In genomic region chr13:69531431-69531830, GRCm38 (mm10) we compare ENCODE assay signal across 9 mouse cellular contexts. TPM values are rescaled to one million over a fixed set of nuclear protein-coding genes. Genes with fewer than 3 reads are reported as not detected.
A peak's percentile ranks its signal among the peaks of the same experiment; 100 is the strongest.
DNase-seq lines count a peak whose midpoint lies in the region; ATAC-seq lines count a peak whose summit lies in the region.
"Had no signal": no experiment of that assay in that cellular context is flagged by ENCODE, and none has a peak within 500 bp of the region (broad histone marks: within the 10 kb centered on the region; RNA-seq: fewer than 3 reads in every experiment).

No protein-coding gene starts in this region.

- intact Hi-C loops in heart, postnatal 25 days (cut with DNase I) = loop anchor here (5.0 kb wide), 2 partner anchors 81 to 281 kb away; partner anchors contain the start of gene Srd5a1

- peak overlapping the region; percentile 92 for H3K4me2 ChIP-seq in heart, embryonic 15.5 days
- H3K4me2 ChIP-seq in hindbrain, embryonic 16.5 days (ENCODE audit: low read length) = peak overlapping the region; percentile 99
- H3K4me2 ChIP-seq in midbrain, embryonic 14.5 days (ENCODE audit: low read length) = peak overlapping the region; percentile 95

- WGBS in heart, embryonic 15.5 days = 46% methylated on average over 6 of the region's 6 CpGs
- WGBS in embryonic facial prominence, embryonic 10.5 days = 57% methylated on average over 6 of the region's 6 CpGs
- WGBS in hindbrain, embryonic 16.5 days = 42% methylated on average over 6 of the region's 6 CpGs
- 45% methylated on average over 6 of the region's 6 CpGs for whole genome bisulfite sequencing in midbrain, embryonic 14.5 days

- no peak overlapping the region for H3K27ac ChIP-seq in heart, embryonic 15.5 days
- no peak overlapping the region; the same call in 1 of the 2 replicates for H3K27ac ChIP-seq in embryonic facial prominence, embryonic 10.5 days (replicated peaks)
- H3K27ac ChIP-seq in hindbrain, embryonic 16.5 days (ENCODE audit: low read depth, low read length) = no peak overlapping the region
- no peak overlapping the region for H3K27ac ChIP-seq in midbrain, embryonic 14.5 days (replicated peaks; ENCODE audit: low read depth, low read length)

- no peaks in the 10 kb centered on the region for H3K9me3 ChIP-seq in heart, embryonic 15.5 days (replicated peaks)
- no peaks in the 10 kb centered on the region for H3K9me3 ChIP-seq in embryonic facial prominence, embryonic 10.5 days
- no peaks in the 10 kb centered on the region for H3K9me3 ChIP-seq in hindbrain, embryonic 16.5 days (ENCODE audit: control insufficient read depth, low read length)
- H3K9me3 ChIP-seq in midbrain, embryonic 14.5 days (ENCODE audit: control insufficient read depth, low read length) = no peaks in the 10 kb centered on the region

- H3K4me3 ChIP-seq in heart, embryonic 15.5 days = peak overlapping the region; percentile 77
- peak overlapping the region; percentile 84 for H3K4me3 ChIP-seq in embryonic facial prominence, embryonic 10.5 days
- peak overlapping the region; percentile 82 for H3K4me3 ChIP-seq in hindbrain, embryonic 16.5 days (ENCODE audit: low read length)
- peak overlapping the region; percentile 90 for H3K4me3 ChIP-seq in midbrain, embryonic 14.5 days (replicated peaks; ENCODE audit: low read depth, low read length)

- H3K4me1 ChIP-seq in heart, embryonic 15.5 days (replicated peaks) = peaks cover 56% of the 10 kb centered on the region
- peaks cover 66% of the 10 kb centered on the region for H3K4me1 ChIP-seq in embryonic facial prominence, embryonic 10.5 days
- peaks cover 53% of the 10 kb centered on the region for H3K4me1 ChIP-seq in hindbrain, embryonic 16.5 days (ENCODE audit: control insufficient read depth, insufficient read depth, low read depth, low read length)
- H3K4me1 ChIP-seq in midbrain, embryonic 14.5 days (ENCODE audit: control insufficient read depth, insufficient read depth, low read length) = peaks cover 40% of the 10 kb centered on the region

- H3K9ac ChIP-seq in heart, embryonic 15.5 days = no peak overlapping the region
- H3K9ac ChIP-seq in hindbrain, embryonic 16.5 days (ENCODE audit: low read depth, low read length) = peak overlapping the region; percentile 93
- H3K9ac ChIP-seq in midbrain, embryonic 14.5 days (replicated peaks; ENCODE audit: low read length) = peak overlapping the region; percentile 34; the same call in 1 of the 2 replicates

- no peak for ATAC-seq in heart, embryonic 15.5 days (replicated peaks; ENCODE audit: insufficient number of reproducible peaks, insufficient read depth, low FRiP score, low read depth)
- no peak for ATAC-seq in hindbrain, embryonic 16.5 days
- ATAC-seq in midbrain, embryonic 14.5 days (ENCODE audit: low FRiP score, low TSS enrichment) = no peak

- H3K27me3 ChIP-seq in heart, embryonic 15.5 days = no peaks in the 10 kb centered on the region
- H3K27me3 ChIP-seq in embryonic facial prominence, embryonic 10.5 days (replicated peaks; ENCODE audit: low read depth, poor library complexity, severe bottlenecking) = no peaks in the 10 kb centered on the region
- no peaks in the 10 kb centered on the region for H3K27me3 ChIP-seq in hindbrain, embryonic 16.5 days (replicated peaks; ENCODE audit: control insufficient read depth, insufficient read depth, low read length)
- no peaks in the 10 kb centered on the region for H3K27me3 ChIP-seq in midbrain, embryonic 14.5 days (ENCODE audit: control insufficient read depth, insufficient read depth, low read length)

- H3K36me3 ChIP-seq in heart, embryonic 15.5 days = no peaks in the 10 kb centered on the region; the same call in 1 of the 2 replicates
- peaks cover 36% of the 10 kb centered on the region for H3K36me3 ChIP-seq in embryonic facial prominence, embryonic 10.5 days (replicated peaks)
- no peaks in the 10 kb centered on the region for H3K36me3 ChIP-seq in hindbrain, embryonic 16.5 days (ENCODE audit: control insufficient read depth, insufficient read depth, low read length)
- no peaks in the 10 kb centered on the region for H3K36me3 ChIP-seq in midbrain, embryonic 14.5 days (ENCODE audit: control insufficient read depth, insufficient read depth, low read length)

- DNase-seq in heart, postnatal 25 days (ENCODE audit: low spot score) = no peak
- DNase-seq in embryonic facial prominence, embryonic 10.5 days (ENCODE audit: low spot score) = no peak
- no peak for DNase-seq in midbrain, embryonic 14.5 days
- DNase-seq in adrenal gland, postnatal 14 days = no peak
- DNase-seq in left cerebral cortex, adult 9 months (ENCODE audit: low spot score in 2 of 2) = no peak
- no peak for DNase-seq in cerebellum, adult 8-10 months
- DNase-seq: cerebellum, postnatal 36 days had no signal

RNA-seq across cellular contexts. Expression of gene Nsun2, which starts 2.1 kb away (rescaled TPM):
- 53.0 and 73.0 TPM in 2 replicates for polyA plus RNA-seq in heart, embryonic 15.5 days (2015; fragmentation: Nextera tagmentation; extraction: Ambion mirVana)
- total RNA-seq in heart, postnatal 25 days (2021) = 10 to 100 TPM; 33.5 to 38.2 TPM
- 166 and 173 TPM in 2 replicates for polyA plus RNA-seq in embryonic facial prominence, embryonic 10.5 days (2016; fragmentation: Nextera tagmentation; extraction: Ambion mirVana)
- polyA plus RNA-seq in hindbrain, embryonic 16.5 days (2015; fragmentation: Nextera tagmentation; extraction: Ambion mirVana) = 73.8 and 77.7 TPM in 2 replicates
- 57.3 and 82.8 TPM in 2 replicates for polyA plus RNA-seq in midbrain, embryonic 14.5 days (2014; fragmentation: Nextera tagmentation; extraction: Ambion mirVana)
- total RNA-seq in adrenal gland, postnatal 14 days (2021) = 87.3 and 89.0 TPM in 2 replicates

RNA-seq across cellular contexts. Expression of gene Tent4a, which starts 3.0 kb away (rescaled TPM):
- polyA plus RNA-seq in heart, embryonic 15.5 days (2015; fragmentation: Nextera tagmentation; extraction: Ambion mirVana) = 3.1 and 4.0 TPM in 2 replicates
- 10 to 100 TPM; 12.0 to 12.6 TPM for total RNA-seq in heart, postnatal 25 days (2021)
- polyA plus RNA-seq in embryonic facial prominence, embryonic 10.5 days (2016; fragmentation: Nextera tagmentation; extraction: Ambion mirVana) = 5.0 TPM in 2 replicates
- polyA plus RNA-seq in hindbrain, embryonic 16.5 days (2015; fragmentation: Nextera tagmentation; extraction: Ambion mirVana) = 5.7 and 6.4 TPM in 2 replicates
- 11.5 TPM in 2 replicates for polyA plus RNA-seq in midbrain, embryonic 14.5 days (2014; fragmentation: Nextera tagmentation; extraction: Ambion mirVana)
- 21.1 and 21.6 TPM in 2 replicates for total RNA-seq in adrenal gland, postnatal 14 days (2021)
